Mouse (Mus musculus): ENCODE measurements at regions not wholly inside any gene's neighbourhood (a gene's known extent, or its start where the extent isn't known, plus 50 kb on each side); places are given as distances from the start of the nearest gene placed in this dataset.
A peak's percentile ranks its signal among the peaks of the same experiment; 100 is the strongest.
"Not testable (repeated sequence)": the region's sequence is repeated elsewhere in the genome, so short reads cannot be mapped to it uniquely, and the experiment has no call there.

GRCm38 (mm10) chr2:17850741-17851140, 119.5 kb upstream of the Nebl start:
- no peak for DNase-seq
- intact Hi-C loops (cut with DNase I), result loop anchor here (5.0 kb wide), 1 partner anchor 172 kb away; no protein-coding TSS in a partner anchor

- intact Hi-C loops (cut with DNase I), result no loop called here
- no peak for DNase-seq
Measured at GRCm38 (mm10) chr2:17849267-17849666, 118.0 kb upstream of the Nebl start.

- intact Hi-C loops (cut with DNase I), result not testable (repeated sequence)
Measured at GRCm38 (mm10) chr2:17845447-17846092, 114.3 kb upstream of the Nebl start.

GRCm38 (mm10) chr2:17844662-17845446, 113.6 kb upstream of the Nebl start:
- intact Hi-C loops (cut with DNase I), result loop anchor here (5.0 kb wide), 1 partner anchor 203 kb away; no protein-coding TSS in a partner anchor
- DNase-seq, result no peak

More at GRCm38 (mm10) chr2:17845447-17846092, 114.3 kb upstream of the Nebl start:
- not testable (repeated sequence) for DNase-seq

- intact Hi-C loops (cut with DNase I), result loop anchor here (2.0 to 5.0 kb wide), 2 partner anchors 200 to 419 kb away; no protein-coding TSS in a partner anchor
- peak; percentile 46 for DNase-seq
Measured at GRCm38 (mm10) chr2:17841963-17842362, 110.7 kb upstream of the Nebl start.

- intact Hi-C loops (cut with DNase I), result loop anchor here (5.0 kb wide), 1 partner anchor 199 kb away; no protein-coding TSS in a partner anchor
Measured at GRCm38 (mm10) chr2:17841546-17841945, 110.3 kb upstream of the Nebl start.

GRCm38 (mm10) chr2:17840941-17841498, 109.8 kb upstream of the Nebl start:
- DNase-seq, result peak; percentile 69
- intact Hi-C loops (cut with DNase I), result loop anchor here (5.0 kb wide), 1 partner anchor 199 kb away; no protein-coding TSS in a partner anchor

More at GRCm38 (mm10) chr2:17841546-17841945, 110.3 kb upstream of the Nebl start:
- DNase-seq, result no peak

- DNase-seq, result peak; percentile 21
- intact Hi-C loops (cut with DNase I), result loop anchor here (5.0 kb wide), 2 partner anchors 107 to 197 kb away; partner anchors contain the start of gene Nebl
Measured at GRCm38 (mm10) chr2:17839649-17840048, 108.4 kb upstream of the Nebl start.

GRCm38 (mm10) chr2:17838859-17839581, 107.8 kb upstream of the Nebl start:
- peak; percentile 69 for DNase-seq
- intact Hi-C loops (cut with DNase I), result loop anchor here (5.0 kb wide), 1 partner anchor 107 kb away; the partner anchor contains the start of gene Nebl

- no peak for DNase-seq
- intact Hi-C loops (cut with DNase I), result loop anchor here (5.0 kb wide), 1 partner anchor 106 kb away; the partner anchor contains the start of gene Nebl
Measured at GRCm38 (mm10) chr2:17838381-17838680, 107.1 kb upstream of the Nebl start.

- peak; percentile 35 for DNase-seq
Measured at GRCm38 (mm10) chr2:17837541-17838380, 106.5 kb upstream of the Nebl start.

GRCm38 (mm10) chr2:17832726-17833125, 101.5 kb upstream of the Nebl start:
- intact Hi-C loops (cut with DNase I), result no loop called here

More at GRCm38 (mm10) chr2:17837541-17838380, 106.5 kb upstream of the Nebl start:
- intact Hi-C loops (cut with DNase I), result loop anchor here (5.0 kb wide), 1 partner anchor 105 kb away; the partner anchor contains the start of gene Nebl

GRCm38 (mm10) chr2:17830216-17830615, 99.0 kb upstream of the Nebl start:
- intact Hi-C loops (cut with DNase I), result no loop called here
- no peak for DNase-seq

More at GRCm38 (mm10) chr2:17832726-17833125, 101.5 kb upstream of the Nebl start:
- no peak for DNase-seq

- DNase-seq, result peak; percentile 53
- intact Hi-C loops (cut with DNase I), result no loop called here
Measured at GRCm38 (mm10) chr2:17825271-17825670, 94.0 kb upstream of the Nebl start.

- no peak for DNase-seq
- intact Hi-C loops (cut with DNase I), result no loop called here
Measured at GRCm38 (mm10) chr2:17824176-17824575, 92.9 kb upstream of the Nebl start.

- intact Hi-C loops (cut with DNase I), result no loop called here
- DNase-seq, result no peak
Measured at GRCm38 (mm10) chr2:17822621-17823006, 91.3 kb upstream of the Nebl start.

GRCm38 (mm10) chr2:17821878-17822620, 90.8 kb upstream of the Nebl start:
- no peak for DNase-seq
- intact Hi-C loops (cut with DNase I), result no loop called here

- DNase-seq, result no peak
- intact Hi-C loops (cut with DNase I), result no loop called here
Measured at GRCm38 (mm10) chr2:17811943-17812670, 80.8 kb upstream of the Nebl start.
